Mouse (Mus musculus) induced T-regulatory cell, adult 2 months (primary cell): ENCODE data around the gene Fam155a.

Experiments used
- DNase-seq: peaks from one replicate; pipeline ENCODE4 v3.0.0-alpha.2; 2012; ENCODE audit warnings: low read depth

Gene Fam155a

DNA sequence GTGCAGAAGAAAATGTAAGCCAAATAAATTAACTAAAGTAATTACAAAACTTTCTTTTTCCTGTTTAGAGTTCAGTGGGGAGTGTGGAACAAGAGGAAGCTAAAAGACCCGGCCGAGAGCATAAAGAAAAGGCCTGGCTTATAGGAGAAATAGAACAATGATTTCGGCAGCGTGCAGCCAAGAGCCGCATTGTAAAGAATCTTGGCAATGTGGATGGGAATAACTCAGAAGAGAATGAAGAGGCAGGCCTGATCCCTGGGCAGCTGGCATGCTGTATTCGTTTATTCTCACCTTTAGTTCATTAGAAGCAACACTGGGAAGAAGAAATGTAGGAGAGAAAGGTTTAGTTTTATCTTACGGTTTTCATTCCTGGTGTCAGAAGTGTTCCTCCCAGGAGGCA, 594.0 kb downstream of the Fam155a start:
- DNase-seq: no peak

DNA sequence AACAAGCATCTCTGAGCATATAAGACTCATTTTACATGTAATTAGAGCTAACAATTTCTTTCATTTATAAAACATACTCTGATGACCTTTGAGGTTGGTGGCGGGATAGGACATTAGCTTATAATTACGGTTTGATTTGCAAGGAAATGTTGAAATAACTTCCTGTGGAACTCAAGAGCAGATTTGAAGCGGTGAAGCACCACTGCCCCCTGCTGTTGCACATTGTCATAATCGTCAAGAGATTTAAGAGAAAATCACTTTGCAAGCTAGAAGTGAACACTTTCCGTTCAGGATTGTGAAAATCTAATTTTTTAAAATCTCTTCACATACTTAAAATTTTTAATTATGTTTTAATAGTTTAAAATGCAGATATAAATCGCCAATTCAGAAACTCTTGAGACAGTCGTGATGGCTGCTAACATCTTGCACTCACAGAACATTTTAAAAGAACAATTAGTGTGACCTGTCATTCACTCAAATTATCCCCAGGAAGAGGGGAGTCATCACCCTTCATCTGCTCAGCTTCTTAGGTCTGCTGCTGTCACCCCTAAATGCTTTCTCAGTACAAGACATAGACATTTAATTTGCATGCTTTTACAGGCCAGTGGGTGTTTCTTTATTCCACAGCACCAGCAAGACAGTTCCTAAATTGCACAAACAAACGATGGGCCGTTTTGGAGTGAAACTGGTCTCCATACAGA, 595.9 kb downstream of the Fam155a start:
- DNase-seq: peak; percentile 2

DNA sequence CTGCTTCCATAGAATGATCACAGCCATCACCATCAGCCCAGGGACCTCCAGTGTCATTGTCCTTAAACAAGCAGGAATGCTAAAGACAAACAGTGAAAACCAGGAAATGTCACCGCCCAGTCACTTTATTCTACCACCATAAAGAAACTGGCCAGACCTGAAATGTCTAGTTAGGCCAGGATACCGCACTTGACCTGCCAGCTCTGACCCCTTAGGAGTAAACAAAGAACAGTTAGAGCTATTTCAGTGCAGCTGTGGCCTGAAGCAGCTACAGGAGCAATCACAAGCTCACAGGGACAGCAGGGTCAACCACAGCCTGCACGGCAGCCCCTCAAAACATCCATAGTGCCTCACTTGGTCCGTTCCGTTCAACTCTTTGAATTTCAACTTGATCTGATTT, 599.1 kb downstream of the Fam155a start:
- DNase-seq: no peak

DNA sequence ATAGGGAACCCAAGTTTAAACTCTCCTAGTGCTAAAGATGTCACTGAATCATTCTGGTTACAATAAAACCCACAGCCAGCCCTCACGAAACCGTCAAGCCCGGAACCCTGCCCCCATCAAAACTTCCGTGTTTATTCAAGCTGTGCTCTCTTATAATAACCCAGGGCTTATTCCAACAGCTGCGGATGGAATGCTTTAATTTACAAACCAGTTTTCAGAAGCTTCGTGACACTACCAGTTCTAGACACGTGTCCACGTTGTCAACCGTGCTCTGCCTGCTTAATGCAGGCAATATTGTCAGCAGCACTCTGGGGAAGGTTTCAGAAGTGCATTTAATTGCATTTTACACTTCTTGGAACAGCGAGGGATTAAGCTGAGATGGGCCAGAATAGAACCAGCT, 603.0 kb downstream of the Fam155a start:
- no peak for DNase-seq

DNA sequence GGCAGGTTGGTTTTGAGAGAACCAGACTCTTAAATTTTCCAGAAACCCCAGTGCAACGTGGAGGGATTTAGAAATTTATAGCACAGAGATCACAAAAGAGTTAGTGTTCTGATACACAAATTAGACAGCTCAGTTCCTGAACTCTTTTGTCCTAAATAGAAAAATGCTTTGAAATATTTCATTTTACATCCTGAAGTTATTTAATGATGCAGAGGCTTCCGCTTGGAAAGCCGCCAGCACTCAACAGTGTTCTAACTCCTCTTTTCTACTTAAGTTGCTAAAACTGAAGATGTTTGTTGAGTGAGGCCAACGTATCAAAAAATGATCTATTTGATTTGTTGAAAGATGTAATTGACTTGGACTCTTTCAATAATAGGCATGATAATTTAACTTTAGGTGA, 609.4 kb downstream of the Fam155a start:
- DNase-seq: no peak

DNA sequence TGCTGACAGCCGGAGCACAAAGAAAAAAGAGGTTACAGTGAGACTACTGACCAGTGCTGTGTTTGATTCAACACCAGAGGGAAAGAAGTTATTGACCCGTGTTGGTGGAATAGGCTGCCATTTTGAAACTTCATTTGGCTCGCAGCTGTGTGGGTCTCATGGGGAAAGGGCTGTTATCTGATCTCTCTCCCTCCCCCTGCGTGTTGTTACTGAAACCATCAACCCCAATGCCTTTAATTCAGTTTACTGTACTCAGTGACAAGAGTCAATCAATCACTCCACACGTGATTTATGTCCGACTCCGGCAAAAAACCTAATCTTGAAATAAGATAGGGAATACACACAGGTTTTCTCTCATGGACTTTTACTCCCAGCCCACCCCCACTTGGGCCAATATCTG, 611.6 kb downstream of the Fam155a start:
- no peak for DNase-seq

DNA sequence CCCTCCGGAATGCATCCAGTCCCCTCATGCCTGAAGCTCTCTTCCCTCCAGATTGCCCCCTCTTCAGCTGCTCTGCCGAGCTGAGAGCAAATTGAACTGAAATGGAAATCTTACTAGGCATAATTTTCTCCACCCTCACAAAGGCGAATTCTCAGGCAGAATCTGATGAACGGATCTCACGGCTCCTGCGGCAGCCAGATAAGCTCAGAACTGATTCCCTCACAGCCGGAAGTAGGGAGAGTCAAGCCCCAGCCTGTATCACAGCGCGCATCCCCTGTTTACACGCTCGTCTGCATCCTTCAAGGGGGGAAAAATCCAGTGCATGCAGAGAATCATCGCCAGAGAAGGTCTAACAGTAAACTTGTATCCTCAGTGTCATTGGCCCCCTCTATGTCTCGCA, 612.3 kb downstream of the Fam155a start:
- no peak for DNase-seq

DNA sequence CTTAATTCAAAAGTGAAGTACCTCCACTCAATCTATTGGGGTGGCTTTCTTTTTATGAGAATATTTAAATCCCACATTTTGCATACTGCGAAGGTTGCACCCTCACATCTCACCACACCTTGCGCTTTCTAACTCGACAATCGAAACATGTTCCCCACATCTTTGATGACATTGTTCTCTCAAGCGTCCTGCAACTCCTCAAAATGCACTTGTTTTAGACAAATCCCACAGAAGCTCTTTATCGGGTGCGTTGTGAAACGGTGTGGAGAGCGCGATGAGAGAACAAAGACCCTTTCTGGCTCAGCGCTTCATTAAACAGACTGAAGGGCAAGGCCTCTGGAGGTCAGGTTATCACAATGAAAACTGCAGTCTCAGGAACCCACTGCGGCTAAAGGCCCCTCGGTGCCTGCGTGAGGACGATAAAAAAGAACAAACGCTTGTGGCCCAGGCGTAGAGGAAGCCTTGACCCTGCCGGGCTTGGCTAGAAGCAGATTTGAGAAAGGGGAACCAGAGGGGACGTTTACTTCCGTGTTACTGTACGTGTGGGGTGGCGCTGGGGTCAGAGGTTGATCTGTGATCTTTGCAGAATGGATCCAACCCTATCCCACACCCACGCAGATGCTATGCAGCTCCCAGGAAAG, 613.7 kb downstream of the Fam155a start:
- DNase-seq: no peak
